Mouse (Mus musculus) spleen, adult 2 months (tissue): ENCODE results near the gene Gm49380. TPM values are rescaled to one million over a fixed set of nuclear protein-coding genes. Genes with fewer than 3 reads are reported as not detected.

Source experiments
- DNase-seq, 2 experiments: peaks; one replicate each; pipeline versions ENCODE4 v3.0.0 to v3.0.0-alpha.2; 2012 to 2021; ENCODE audit warnings: low spot score in 2 of 2, low read depth in 1 of 2
- H3K27ac ChIP-seq: fragments of 200-500 bp; 2 replicates; pipeline ENCODE4 v1.5.1; 2012; ENCODE audit warnings: low read length, inconsistent platforms; ENCODE audit not compliant: insufficient read depth
- H3K27me3 ChIP-seq: fragments of 200-500 bp; 2 replicates; pipeline ENCODE4 v1.6.1; 2012; ENCODE audit warnings: mild to moderate bottlenecking, moderate library complexity, low read length, inconsistent platforms; ENCODE audit not compliant: control insufficient read depth, insufficient read depth
- H3K36me3 ChIP-seq: fragments of 200-500 bp; 2 replicates; pipeline ENCODE4 v1.6.1; 2012; ENCODE audit warnings: mild to moderate bottlenecking, low read length, inconsistent platforms; ENCODE audit not compliant: control insufficient read depth, insufficient read depth
- H3K4me1 ChIP-seq: fragments of 200-500 bp; 2 replicates; pipeline ENCODE4 v1.6.1; 2011; ENCODE audit warnings: inconsistent platforms; ENCODE audit not compliant: control insufficient read depth, insufficient read depth, insufficient read length
- H3K4me3 ChIP-seq: fragments of 200-500 bp; 2 replicates; pipeline ENCODE4 v1.5.1; 2011; ENCODE audit warnings: mild to moderate bottlenecking, inconsistent platforms; ENCODE audit not compliant: insufficient read depth, insufficient read length; ENCODE audit errors: extremely low read depth
- CTCF ChIP-seq: fragments of 200-500 bp; IDR thresholded peaks from 2 replicates; pipeline ENCODE4 v1.5.1; 2011; ENCODE audit warnings: mild to moderate bottlenecking, inconsistent platforms; ENCODE audit not compliant: insufficient read depth, insufficient read length, insufficient replicate concordance; ENCODE audit errors: extremely low read depth
- POLR2A ChIP-seq: fragments of 200-500 bp; IDR thresholded peaks from 2 replicates; pipeline ENCODE4 v1.6.1; 2011; ENCODE audit warnings: low read depth, low read length, inconsistent platforms
- WGBS: fragments of 180-500 bp; shearing (Covaris S2); methylation state at CpG from one replicate; pipeline ENCODE4 v1.1.7; 2018; 5-methylcytosine and 5-hydroxymethylcytosine counted together
- polyA plus RNA-seq: library from polyadenylated mRNA; depleted of rRNA; stranded (reverse); fragments of >200 nt; gene quantifications from 2 replicates; pipeline ENCODE4 v1.2.3, GENCODE M21; 2012

Gm49380 gene
- polyA plus RNA-seq, 1 experiment: not detected

- Histone ChIP-seq H3K27me3 (peaks cover 9% of the 10 kb centered on the region), H3K36me3 (peaks cover 2% of the 10 kb centered on the region; the same call in 1 of the 2 replicates), H3K4me1 (peaks cover 4% of the 10 kb centered on the region; the same call in 1 of the 2 replicates), H3K4me3 (no peak overlapping the region), H3K27ac (no peak overlapping the region)
- WGBS: 15% methylated on average over 4 of the region's 4 CpGs
- DNase-seq: no peak
- TF ChIP-seq CTCF: no peak
- TF ChIP-seq POLR2A: no peak
Measured at GRCm38 (mm10) chr9:44137846-44138245, 24.5 kb upstream of the Gm49380 start.

DNA sequence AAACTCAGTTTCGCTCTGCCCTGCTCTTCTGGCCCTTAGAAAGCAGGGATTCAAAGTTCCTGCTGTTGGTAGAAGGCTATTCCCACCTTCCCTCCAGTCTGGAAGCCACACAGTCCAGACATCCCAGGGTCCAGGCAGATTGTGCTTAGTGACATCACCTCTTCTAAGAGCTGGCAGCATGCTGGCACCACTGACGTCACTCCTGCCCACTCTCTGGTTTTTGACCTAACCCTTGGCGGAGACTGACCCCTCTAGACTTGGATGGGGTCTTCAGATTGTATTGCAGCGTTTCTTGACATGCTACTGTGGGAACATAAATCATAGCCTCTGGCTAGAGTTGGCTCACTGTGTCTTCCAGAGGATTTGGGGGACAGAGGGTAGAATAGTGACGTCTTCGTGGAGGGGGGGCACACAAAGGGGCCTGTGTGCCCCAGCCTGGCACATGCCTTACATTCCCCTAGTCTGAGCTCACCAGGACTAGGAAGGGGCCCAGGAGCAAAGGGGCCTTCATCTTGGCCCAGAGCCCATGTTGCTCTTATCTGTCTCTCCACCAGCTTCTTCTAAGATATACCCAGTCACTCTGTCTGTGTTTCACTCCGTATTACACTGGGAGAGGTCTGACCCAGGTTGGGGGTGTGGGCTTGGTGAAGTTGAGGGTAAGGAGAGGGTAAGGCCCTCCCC, 22.6 kb upstream of the Gm49380 start:
- H3K27me3 ChIP-seq: peaks cover 9% of the 10 kb centered on the region
- H3K4me1 ChIP-seq: peaks cover 6% of the 10 kb centered on the region; the same call in 1 of the 2 replicates
- 65% methylated on average over 7 of the region's 7 CpGs for WGBS
- H3K27ac ChIP-seq: no peak overlapping the region
- DNase-seq: no peak
- TF ChIP-seq POLR2A: no peak
- TF ChIP-seq CTCF: no peak
- no peaks in the 10 kb centered on the region for H3K36me3 ChIP-seq
- no peak overlapping the region for H3K4me3 ChIP-seq

GRCm38 (mm10) chr9:44134851-44135730, 21.8 kb upstream of the Gm49380 start:
- 5% methylated on average over 48 of the region's 49 CpGs for WGBS
- DNase-seq: no peak
- Histone ChIP-seq H3K36me3 (no peaks in the 10 kb centered on the region), H3K27ac (no peak overlapping the region), H3K27me3 (peaks cover 9% of the 10 kb centered on the region), H3K4me3 (peak overlapping the region; percentile 43; the same call in 1 of the 2 replicates), H3K4me1 (peaks cover 12% of the 10 kb centered on the region)
- TF ChIP-seq CTCF (no peak), POLR2A (no peak)

DNA sequence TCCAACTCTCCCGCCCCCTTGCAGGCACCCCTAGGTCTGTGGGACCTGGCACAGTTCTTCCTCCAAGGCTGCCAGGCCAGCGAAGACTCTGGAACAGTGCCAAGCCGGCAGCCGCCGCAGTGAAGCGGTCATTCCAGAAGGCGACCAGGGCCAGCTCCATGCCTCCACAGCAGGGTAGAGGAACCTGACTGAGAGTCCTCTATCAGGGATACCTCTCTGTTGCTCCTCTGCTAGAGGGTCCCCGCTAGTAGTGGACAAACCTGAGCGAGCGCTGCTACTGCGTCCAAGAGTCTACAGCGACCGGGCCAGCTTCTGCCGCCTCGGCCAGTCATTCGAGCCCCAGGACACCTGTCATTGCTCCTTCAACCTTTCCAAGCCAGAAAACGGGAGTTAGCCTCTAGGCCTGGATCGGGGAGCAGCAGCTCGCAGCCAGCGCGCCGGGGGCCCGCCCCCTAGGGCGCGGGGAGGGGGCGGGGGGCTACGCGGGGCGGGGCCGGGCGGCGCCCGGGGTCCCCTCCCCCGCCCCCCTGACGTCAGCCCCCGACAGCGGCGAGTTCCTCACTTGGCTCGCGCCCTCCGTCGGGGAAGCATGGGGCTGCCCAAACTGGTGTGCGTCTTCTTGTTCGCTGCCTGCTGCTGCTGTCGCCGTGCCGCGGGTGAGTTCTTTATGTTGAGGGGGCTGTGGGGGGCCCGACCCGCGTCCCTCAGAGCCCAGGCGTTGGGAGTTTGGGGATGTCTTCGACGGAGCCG, 21.0 kb upstream of the Gm49380 start, which contains the start of gene Mcam:
Mcam (plus strand) TSS at position 369 of the 750 bp plus-strand sequence.
- peak within 1 kb of the TSS; percentile 43; the same call in 1 of the 2 replicates for H3K4me3 ChIP-seq
- no peak for DNase-seq
- TF ChIP-seq POLR2A: no peak
- no peak for TF ChIP-seq CTCF
- no peaks in the 10 kb centered on the region for H3K36me3 ChIP-seq
- H3K27ac ChIP-seq: no peak within 1 kb of the TSS
- WGBS: 3% methylated on average over 52 of the region's 55 CpGs
- H3K4me1 ChIP-seq: peaks cover 17% of the 10 kb centered on the region
- H3K27me3 ChIP-seq: peaks cover 9% of the 10 kb centered on the region

GRCm38 (mm10) chr9:44133287-44133686, 20.0 kb upstream of the Gm49380 start:
- TF ChIP-seq POLR2A (no peak), CTCF (no peak)
- no peaks in the 10 kb centered on the region for H3K36me3 ChIP-seq
- peaks cover 17% of the 10 kb centered on the region for H3K4me1 ChIP-seq
- no peak for DNase-seq
- peaks cover 9% of the 10 kb centered on the region for H3K27me3 ChIP-seq
- no peak overlapping the region for H3K27ac ChIP-seq
- 30% methylated on average over 2 of the region's 2 CpGs for WGBS
- H3K4me3 ChIP-seq: no peak overlapping the region

DNA sequence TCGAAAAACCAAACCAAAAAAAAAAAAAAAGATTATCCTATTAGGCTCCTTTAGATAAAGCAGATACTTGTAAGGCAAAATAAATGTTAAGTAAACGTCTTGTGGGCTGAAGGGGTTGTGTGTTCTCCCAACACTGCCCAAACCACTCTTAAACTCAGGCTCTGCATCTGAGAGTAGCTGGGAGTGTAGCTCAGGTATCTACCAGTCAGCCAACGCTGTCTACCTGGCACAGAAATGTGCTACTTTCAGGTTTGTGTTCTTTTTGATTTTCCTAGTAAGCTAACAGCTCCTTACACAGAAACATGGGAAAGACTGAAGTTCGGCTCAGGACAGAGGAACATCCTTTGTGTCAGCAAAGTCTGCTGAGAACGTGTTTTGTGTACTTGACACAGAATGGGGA, 18.9 kb upstream of the Gm49380 start:
- no peak overlapping the region for H3K27ac ChIP-seq
- no peak overlapping the region for H3K4me3 ChIP-seq
- H3K36me3 ChIP-seq: no peaks in the 10 kb centered on the region
- H3K27me3 ChIP-seq: peaks cover 9% of the 10 kb centered on the region
- H3K4me1 ChIP-seq: peaks cover 17% of the 10 kb centered on the region
- WGBS: 77% methylated on average over 5 of the region's 5 CpGs
- no peak for DNase-seq
- no peak for TF ChIP-seq CTCF
- TF ChIP-seq POLR2A: no peak
